Mouse (Mus musculus) left cerebral cortex, postnatal 10 days (tissue): ENCODE data around the gene Creb3l1. TPM values are rescaled to one million over a fixed set of nuclear protein-coding genes. Genes with fewer than 3 reads are reported as not detected.

Source experiments
- DNase-seq, 2 experiments: peaks; one replicate each; pipeline ENCODE4 v3.0.0; 2021 to 2022; ENCODE audit warnings: low spot score in 2 of 2, mixed read lengths in 1 of 2; ENCODE audit errors: extremely low spot score in 1 of 2
- intact Hi-C: fragments of 180-260 bp; cut with DNase I; formaldehyde crosslinking; loops from one replicate; pipeline ENCODE4 v1.15.1; 2025
- total RNA-seq, 2 experiments: library from RNA; stranded (reverse); gene quantifications; 2 replicates each; pipeline ENCODE4 v1.2.3; 2021

The Creb3l1 gene
- total RNA-seq, 2 experiments from 2014 or later: 7.8 to 8.6 TPM

DNA sequence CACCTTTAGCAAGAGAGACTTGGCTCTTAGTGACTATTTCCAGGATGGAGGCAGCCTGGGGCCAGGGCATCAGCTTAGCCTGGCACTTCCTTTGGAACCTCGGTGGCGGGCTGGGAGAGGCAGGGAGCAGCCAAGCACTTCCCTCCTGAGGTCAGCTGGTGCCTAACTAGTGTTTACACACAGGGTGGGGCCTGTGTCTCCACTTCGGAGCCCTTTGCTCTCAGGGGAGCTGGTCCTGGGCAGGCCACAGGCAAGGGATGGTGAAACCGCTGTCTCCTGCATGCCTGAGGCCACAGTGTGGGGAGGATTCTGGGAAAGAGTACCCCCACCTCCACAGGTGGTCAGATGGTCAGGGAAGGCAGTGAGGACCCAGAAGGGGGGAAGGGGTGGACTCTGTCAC is 23.3 kb upstream of the Creb3l1 start:
- no peak for DNase-seq
- intact Hi-C loops: no loop called here

DNA sequence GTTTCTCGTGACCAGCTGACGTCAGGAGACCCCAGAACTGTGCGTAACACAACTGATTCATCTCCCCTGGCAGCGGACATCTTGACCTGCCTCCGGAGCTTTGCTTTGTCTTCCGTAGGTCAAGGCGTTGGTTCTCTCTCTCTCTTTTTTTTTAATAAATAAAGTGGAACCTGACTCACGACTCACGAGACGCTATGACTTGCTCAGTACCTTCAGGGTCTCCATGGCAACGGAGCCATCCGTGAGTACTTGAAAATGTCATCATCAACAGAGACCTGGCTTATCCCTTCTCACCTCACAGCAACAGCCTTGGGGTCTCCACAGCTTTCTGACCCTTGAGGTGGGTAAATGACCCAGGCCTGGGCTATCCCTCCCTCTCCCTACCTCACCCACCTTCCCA is 19.0 kb upstream of the Creb3l1 start:
- intact Hi-C loops: no loop called here
- DNase-seq: no peak

DNA sequence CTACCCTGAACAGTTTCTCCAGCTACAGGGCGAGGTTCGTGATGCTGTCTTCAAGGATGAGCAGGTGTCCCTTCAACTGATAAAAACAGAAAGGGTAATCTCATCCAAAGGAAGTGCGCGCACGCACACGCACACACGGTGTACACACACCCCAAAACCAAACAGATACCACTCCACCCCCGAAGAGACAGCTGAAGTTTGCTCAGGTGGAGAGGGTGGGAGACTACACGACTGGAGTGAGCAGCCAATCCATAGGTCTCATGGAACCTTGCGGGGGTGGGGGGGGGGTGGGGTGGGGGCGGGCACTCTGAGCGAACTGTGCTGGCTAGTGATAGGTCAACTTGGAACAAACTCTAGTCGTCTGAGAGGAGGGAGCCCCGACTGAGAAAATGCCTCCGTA is 17.2 kb upstream of the Creb3l1 start:
- no peak for DNase-seq
- intact Hi-C loops: no loop called here

DNA sequence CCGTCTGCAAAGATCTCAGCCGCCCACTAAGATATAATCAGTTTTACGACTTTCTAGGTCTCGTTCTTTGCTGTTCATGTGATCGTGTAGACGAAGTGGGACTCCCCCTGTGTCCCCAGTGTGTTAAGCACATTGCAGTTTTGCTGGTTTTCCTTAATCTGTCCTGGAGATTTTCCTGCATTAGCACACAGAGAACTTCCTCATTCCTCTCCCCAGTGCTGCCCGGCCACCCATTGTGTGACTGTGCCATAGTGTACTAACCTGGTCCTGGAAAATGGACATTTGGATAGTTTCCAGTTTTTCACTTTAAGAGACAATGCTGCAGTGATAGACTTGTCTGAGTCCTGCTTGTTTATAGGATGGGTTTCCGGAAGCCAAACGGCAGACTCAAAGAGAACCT is 10.0 kb upstream of the Creb3l1 start:
- intact Hi-C loops: no loop called here
- no peak for DNase-seq

DNA sequence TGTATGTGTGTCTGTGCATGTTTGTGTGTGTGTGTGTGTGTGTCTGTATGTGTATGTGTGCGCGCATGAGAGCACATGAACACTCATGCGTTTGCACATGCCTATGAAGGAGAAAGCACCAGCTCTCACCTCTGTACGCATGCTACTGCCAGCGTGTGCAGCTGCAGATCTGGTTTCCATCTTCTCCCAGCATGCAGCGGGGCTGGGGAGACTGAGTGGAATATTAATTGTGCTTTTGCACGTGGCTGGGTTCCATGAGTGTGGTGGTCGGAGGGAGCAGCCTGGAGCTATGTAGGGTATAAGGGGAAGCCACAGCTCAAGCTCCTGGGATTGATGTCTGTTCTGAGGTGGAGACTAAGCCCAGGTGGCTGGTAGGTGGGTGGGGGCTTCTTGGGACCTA is 6.3 kb upstream of the Creb3l1 start:
- intact Hi-C loops: no loop called here

DNA sequence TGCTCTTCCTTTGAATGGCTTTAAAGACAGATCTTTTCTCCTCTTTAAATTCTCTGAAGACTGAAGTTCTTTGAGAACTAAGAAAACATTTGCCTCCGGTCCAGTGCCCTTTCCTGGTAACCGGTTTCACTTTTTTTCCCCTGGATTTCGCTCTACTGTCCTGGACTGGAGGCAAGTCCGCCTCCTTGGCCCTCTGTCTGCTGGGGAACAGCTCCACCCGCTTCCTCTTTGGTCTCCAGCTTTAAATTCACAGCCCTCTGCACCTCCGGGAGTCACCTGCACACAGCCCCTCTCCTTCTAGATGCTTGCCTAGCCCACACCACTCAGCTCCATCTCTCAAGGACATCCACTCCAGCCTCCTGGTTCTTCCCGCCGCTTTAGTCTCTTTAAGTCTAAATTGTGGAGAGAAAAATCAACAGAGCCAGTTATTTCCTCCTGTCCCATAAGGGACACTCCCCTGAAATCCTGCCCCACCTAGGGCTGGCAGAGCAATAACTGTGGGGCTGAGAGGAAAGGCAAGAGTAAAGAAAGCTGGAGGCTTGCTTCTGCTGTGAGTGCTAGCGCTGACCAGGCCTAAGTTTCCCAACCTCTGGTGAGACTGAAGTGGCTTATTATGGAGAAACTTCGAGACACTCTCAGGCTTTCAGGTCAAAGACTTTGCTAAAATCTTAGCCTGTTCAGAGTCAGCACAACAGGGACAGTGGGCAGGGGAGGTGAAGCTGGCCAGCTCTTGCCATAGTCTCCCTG is 5.3 kb upstream of the Creb3l1 start:
- DNase-seq: no peak
- intact Hi-C loops: no loop called here

More for the DNA sequence above, 6.3 kb upstream of the Creb3l1 start:
- no peak for DNase-seq

DNA sequence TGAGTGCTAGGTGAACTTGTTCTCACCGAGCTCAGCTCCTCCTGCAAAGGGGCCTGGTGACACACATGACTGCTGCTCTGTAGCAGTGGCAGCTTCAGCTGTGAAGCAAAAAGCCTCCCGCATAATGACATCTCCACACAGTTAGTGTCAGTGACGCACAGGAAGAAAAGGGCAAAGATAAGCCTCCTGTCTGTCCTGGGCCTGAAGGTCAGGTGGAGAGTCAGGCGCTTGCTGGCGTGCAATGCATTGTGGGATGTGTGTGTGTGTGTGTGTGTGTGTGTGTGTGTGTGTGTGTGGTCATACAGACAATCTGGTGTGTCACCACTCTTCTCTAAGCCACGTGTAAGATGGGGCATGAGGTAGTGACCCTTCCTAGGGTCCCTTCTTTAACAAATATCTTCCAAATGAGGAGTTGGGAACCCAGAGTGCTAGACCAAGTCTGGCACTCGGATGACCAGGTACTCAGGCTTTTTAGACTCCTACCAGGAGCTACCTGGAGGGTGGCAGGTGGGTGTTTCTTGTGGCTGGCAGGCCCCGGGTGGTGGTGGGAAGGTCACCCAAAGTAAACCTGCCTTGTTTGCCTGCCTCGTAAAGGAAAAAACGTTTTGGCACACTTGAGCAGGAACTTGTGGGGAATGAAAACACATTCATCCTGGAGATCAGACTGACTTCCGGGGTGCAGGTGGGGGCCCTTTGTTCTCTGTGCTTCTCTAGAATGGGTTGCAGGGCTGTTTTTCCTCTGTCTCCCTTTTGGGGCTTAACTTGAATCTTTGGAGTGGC is 3.7 kb upstream of the Creb3l1 start:
- intact Hi-C loops: no loop called here
- DNase-seq: no peak

DNA sequence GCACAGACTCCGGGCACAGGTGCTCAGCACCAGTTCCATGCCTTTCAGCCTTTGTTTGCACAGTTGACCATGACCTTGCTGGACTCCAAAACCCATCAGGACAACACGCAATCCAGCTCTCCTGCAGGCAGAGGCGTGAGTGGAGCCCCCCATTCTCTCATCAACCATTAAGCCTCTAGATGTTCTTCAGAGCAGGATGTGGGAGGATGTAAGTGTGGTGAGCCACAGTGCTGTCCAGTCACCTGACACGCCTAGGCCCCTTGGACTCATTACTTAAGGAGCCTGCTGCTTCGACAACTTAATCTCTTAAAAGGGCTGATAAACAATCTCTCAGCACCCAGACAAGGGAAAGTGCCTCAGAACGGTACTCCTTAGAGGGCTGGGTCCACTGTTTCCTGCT is 1.7 kb upstream of the Creb3l1 start:
- no peak for DNase-seq
- intact Hi-C loops: no loop called here

DNA sequence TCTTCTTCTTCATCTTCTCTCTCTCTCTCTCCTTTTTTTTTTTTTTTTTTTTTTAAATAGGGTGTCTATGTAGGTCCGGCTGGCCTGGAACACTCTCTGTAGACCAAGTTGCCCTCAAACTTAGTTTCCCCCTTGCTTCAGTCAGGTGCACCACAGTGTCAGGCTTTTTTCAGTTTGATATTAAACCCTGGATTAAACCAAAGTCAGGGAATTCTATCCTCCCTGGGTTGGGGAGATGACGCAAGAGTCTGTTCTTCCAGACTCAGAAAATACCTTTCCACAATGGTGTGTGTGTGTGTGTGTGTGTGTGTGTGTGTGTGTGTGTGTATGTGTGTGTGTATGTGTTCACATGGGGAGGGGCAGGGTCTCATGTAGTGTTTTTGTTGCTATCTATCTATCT is 900 bp upstream of the Creb3l1 start:
- intact Hi-C loops: no loop called here
- DNase-seq: no peak

DNA sequence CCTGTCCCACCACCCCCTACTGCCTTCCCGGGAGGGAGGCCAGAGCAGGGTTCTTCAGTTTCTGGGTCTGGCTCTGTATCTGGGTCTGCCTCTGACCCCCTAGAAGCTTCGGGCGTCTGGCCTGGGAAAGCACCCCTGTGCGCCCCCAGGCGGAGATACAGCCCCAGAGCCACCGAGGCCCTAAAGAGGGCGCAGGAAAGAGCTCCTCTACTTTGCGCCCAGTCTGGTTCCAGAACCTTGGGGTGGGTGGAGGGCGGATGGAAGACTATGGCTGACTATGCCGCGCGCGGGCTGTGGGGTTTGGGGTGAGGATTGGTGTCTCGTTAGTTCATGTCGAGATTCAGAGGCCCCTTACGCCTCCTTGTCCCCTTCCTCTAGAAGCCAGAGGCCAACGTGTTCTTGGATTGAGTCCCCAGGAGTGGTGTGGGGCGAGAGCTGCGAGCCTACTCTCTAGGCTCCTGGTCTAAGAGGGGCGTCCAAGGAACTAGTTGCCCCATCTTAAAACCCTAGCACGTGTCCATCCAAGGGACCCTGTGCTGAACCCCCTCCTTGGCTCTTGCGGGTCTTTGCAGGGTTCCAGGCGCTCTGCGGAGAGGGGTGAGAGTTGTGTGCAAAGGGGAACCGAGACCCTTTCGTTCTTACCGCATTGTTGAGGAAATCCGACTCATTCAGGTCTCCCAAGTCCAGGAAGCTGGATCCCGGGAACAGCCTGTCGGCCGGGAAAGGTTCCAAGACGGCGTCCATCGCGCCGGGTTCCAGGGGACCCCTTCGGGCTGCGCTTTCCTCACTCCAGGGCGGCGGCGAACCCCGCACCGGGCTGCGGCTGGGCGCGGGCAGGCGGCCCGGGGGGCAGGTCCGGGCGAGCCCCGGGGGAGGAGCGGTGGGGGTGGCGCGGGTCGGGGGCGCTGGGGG is 684 bp downstream of the Creb3l1 start:
- DNase-seq: peak in 1 of 2 experiments; percentile 69
- intact Hi-C loops: no loop called here

DNA sequence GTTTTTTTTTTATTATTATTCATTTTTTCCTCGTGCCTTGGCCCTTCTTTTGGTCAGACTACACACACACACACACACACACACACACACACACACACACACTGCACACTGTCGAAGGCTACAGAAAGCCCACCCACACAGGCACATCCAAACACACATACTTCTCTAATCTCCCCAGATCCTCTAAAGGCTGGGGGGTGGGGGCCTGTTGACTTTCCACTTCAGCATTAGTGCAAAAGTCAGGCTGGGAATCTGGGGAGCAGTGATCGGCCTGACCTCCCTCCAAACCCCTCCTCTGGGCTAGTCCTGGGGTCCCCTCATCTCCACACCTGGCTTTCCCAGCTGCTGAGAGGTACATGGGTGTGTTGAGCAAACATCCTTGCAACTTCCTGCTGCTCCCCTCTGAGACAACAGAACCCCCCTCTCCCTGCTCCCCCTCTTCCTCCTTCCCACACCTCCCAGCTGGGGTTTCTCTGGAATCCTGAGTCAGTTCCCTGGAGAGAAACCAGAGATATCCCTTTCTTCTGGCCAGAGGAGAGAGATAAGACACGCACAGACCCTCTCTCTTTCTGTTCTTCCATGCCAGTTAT is 3.5 kb downstream of the Creb3l1 start:
- DNase-seq: no peak
- intact Hi-C loops: no loop called here

DNA sequence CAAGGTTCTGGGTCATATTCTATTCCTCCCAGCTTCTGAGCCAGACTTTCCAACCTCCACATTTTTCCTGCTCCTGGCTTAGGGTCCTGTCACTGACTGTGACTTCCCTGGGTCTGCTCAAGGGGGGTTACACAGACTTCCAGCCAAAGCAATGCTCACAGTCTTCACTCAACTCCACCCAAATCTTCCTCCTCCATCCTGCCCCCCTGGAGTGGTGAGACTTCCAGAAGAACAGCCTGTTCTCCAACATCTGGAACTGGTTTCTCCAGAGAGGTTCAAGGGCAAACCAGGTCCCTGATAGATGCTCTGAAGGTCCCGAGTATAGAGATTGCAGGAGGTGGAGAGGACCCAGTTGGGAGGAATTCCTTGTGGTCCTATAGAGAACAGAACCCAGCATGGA is 6.9 kb downstream of the Creb3l1 start:
- intact Hi-C loops: no loop called here
- no peak for DNase-seq

DNA sequence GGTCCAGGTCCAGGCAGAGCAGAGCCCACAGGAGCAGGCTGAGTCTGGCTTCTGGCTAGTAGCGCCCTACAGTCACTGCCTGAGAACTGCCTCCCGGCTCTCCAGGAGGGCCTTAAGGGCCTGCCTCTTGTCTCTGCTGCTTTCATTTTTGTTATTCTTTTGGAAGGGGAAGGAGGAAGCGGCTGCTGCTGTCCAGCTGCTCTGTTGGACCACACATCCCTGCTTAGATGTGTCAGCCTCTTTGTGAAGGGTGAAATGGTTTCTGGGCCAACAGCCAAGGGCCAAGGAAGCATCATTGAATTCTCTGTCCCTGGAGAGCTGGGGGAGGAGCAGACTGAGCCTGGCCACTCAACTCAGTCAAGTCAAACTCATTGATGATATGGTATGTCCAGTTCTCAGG is 7.3 kb downstream of the Creb3l1 start:
- intact Hi-C loops: no loop called here
- peak; percentile 50 to 89 for DNase-seq

DNA sequence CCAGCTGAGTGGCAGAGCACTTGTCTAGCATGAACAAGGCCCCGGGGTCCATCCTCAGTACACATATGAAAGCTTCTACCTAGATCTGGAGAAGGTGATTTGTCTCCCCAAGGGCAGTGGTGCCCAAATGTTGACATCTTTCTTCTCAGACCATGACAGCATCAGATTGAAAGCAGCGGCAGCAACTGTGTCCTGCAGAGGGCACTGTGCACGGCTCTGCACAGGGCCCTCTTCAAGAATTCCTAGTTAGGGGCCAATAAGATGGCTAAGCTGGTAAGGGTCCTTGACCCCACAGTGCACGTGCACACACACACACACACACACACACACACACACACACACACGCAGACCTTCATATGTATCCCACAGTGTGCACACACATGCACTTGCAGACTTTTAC is 9.4 kb downstream of the Creb3l1 start:
- DNase-seq: no peak
- intact Hi-C loops: no loop called here

DNA sequence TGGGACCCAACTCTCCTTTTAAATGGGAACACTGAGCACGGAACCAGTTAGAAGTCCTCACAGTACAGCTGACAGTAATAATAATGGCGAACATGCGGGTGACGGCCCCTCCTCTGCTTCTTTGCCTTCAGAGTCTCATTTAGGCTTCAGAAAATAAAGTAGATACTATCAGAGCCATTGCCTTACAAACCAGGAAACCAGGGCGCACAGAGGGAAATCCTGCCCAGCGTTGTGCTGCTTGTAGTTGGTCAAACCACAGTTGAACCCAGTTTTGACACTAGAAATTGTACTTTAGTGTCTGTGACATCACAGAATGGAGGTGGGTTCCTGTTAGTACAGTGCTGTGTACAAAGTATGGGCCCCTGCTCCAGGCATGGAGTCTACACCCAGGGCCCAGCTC is 10.1 kb downstream of the Creb3l1 start:
- no peak for DNase-seq
- intact Hi-C loops: no loop called here

DNA sequence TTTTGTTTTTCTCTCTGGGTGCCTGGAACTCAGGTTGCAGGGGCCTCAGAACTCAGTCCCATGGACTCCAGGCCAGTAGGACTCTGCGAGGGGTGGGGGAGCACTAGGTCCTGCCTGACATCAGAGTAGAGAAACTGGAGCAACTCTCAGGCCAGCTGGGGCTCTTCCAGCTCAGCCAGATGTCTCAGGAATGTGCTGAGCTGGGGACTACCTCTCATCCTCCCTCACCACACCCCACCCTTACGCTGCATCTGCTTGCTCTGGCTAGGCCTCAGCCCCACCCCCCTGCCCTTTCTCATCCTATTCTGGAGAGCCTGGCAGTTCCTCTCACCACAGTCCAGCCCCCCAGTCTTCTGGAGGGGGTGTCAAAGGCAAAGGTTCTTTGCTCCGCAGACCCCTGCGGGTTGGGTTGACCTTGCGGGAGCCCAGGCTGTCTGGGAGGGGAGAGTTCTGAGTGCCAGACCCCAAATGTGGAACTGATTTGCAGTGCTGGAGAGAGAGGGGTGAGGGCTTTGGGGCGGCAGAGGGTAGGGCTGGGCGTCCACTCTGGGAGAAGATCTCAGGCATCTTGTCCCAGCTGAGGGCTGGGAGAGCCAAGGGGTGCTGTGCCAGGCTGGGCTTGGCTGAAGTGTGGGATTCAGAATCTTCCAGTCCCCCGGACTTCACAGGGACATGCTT is 11.4 kb downstream of the Creb3l1 start:
- peak in 1 of 2 experiments; percentile 81 for DNase-seq
- intact Hi-C loops: no loop called here

DNA sequence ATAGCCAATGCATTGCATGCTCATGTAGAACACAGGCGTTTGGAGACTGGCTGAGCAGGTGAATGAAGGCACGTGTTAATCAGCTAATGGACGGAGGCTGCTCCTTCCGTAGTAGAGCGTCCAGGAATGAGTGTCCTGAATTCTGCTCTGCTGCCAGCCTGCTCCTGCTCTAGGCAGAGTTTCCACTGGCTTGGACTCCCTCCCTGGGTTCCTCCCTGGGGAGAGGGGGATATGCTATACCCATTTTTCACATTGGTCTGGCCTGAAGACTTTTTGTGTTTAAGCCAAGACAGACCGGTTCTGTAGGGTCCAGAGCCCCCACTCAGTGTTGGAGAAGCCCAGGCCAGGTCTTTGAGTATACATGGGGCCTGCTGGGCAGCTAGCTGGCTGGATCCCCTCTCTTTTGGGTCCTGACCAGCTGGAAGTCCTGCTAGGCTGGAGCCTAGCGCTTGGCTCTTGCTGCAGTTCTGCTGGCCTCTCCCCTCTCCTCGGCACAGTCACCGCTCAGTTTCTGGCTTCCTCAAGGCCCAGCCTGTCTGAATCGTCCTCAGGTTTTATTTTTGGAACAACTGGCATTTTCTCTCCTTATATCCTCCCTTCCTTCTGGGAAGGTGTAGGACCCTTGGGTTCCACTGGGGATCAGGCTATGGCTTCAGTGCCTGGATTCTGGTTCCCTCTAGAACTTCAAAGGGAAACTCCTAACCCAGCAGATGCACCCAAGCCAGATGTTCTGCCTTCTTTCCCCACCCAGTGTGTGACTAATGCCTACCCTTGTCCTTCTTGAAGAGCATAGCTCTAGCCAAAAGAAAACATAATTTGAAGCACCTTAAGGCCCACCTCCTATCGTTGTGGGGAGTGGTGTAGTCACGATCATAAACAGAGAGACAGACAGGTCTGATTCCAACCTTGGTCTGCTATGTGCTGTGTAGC is 12.6 kb downstream of the Creb3l1 start:
- intact Hi-C loops: no loop called here
- no peak for DNase-seq
